Mouse (Mus musculus) heart, adult 11 months (tissue): ENCODE data around the gene Colgalt1.

ENCODE experiments used
- DNase-seq: peaks from one replicate; pipeline ENCODE4 v3.0.0; 2022

Colgalt1 gene

GRCm38 (mm10) chr8:71670621-71671548 lies 60.1 kb downstream of the Colgalt1 start:
- peak; percentile 93 for DNase-seq

GRCm38 (mm10) chr8:71671549-71671965 lies 60.8 kb downstream of the Colgalt1 start, which contains the start of gene Unc13a:
Gene Unc13a (minus strand): TSS chr8:71671757.
- peak; percentile 98 for DNase-seq

GRCm38 (mm10) chr8:71672168-71672735 lies 61.5 kb downstream of the Colgalt1 start:
- DNase-seq, result no peak

- DNase-seq, result no peak
Observed at GRCm38 (mm10) chr8:71674071-71674470, 63.3 kb downstream of the Colgalt1 start.
